Mouse (Mus musculus): ENCODE results near the gene Pgs1. TPM values are rescaled to one million over a fixed set of nuclear protein-coding genes. Genes with fewer than 3 reads are reported as not detected.
A peak's percentile ranks its signal among the peaks of the same experiment; 100 is the strongest.

Pgs1 gene
- polyA plus RNA-seq, 1 experiment from 2014 or later, result 33.7 TPM

DNA sequence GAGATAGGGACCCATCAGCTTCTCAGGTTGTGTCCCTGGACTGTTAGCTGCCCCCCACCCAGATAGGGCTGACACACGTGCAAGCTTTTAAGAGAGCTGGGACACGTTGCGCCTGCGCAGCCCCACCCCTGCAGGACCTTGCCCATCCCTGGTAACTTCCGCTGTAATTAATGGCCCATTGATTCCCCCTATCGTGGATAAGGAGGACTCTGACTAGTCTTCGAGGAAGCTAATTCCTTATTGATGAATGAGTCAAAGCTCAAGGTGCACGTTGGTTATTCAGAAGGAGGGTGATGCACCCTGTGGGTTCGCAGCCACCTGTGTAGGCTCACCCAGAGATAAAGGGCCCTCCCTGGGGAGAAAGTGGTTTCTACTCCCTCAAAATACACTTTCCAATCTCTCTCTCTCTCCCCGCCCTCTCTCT is 39.1 kb upstream of the Pgs1 start:
- Histone ChIP-seq H3K36me3 (replicated peaks; ENCODE audit: control insufficient read depth, insufficient read depth, low read depth, low read length) (no peaks in the 10 kb centered on the region), H3K4me1 (ENCODE audit: control insufficient read depth, insufficient read depth, low read length) (peaks cover 4% of the 10 kb centered on the region; the same call in 1 of the 2 replicates), H3K9ac (replicated peaks; ENCODE audit: low read length) (no peak overlapping the region), H3K9me3 (replicated peaks; ENCODE audit: control insufficient read depth, low read length) (no peaks in the 10 kb centered on the region), H3K4me2 (ENCODE audit: low read depth, low read length) (no peak overlapping the region), H3K27ac (replicated peaks; ENCODE audit: low read depth, low read length) (no peak overlapping the region), H3K4me3 (ENCODE audit: low read depth, low read length) (no peak overlapping the region), H3K27me3 (ENCODE audit: control insufficient read depth, insufficient read depth, low read length) (peaks cover 2% of the 10 kb centered on the region; the same call in 1 of the 2 replicates)
- ATAC-seq (replicated peaks; ENCODE audit: insufficient number of reproducible peaks, low FRiP score, low TSS enrichment, low read depth) (no peak), DNase-seq (ENCODE audit: low spot score) (no peak)
- 77% methylated on average over 10 of the region's 10 CpGs for WGBS

DNA sequence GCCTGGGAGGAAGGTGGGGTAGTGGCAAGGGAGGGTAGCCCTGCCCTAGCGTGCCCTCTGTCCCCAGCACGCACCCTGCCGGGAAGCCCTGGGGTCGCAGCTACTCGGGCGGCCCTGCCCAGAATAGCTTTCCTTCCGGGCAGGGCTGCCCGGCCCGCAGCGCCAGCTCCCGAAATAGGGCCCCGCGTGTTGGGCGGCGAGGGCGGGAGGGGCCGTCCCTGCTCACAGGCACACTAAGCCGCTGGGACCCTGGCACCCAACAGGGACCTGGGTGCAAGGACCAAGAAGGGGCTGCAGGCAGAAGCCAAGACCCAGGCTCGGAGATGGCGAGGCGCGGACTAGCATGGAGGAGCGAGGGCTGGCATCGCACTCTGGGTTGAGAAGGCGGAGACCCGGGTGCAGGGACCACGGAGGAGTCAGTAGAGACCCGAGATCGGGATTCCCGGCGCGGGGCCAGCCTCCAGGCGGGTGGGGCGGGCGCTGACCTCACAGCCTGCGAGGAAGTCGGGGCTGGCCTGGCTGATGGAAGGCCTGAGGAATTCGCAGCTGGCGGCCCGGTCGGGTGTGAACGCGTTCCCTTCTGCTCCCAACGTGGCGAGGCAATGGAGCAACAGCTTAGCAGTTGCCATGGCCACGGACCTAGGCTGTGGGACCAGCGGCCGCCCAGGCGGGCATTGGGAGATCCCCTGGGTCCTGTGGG is 36.5 kb upstream of the Pgs1 start:
- H3K4me1 ChIP-seq (ENCODE audit: control insufficient read depth, insufficient read depth, low read length), result peaks cover 4% of the 10 kb centered on the region; the same call in 1 of the 2 replicates
- H3K27me3 ChIP-seq (ENCODE audit: control insufficient read depth, insufficient read depth, low read length), result peaks cover 2% of the 10 kb centered on the region; the same call in 1 of the 2 replicates
- no peak overlapping the region for H3K27ac ChIP-seq (replicated peaks; ENCODE audit: low read depth, low read length)
- WGBS, result 1% methylated on average over 49 of the region's 49 CpGs
- H3K4me3 ChIP-seq (ENCODE audit: low read depth, low read length), result peak overlapping the region; percentile 31
- peak overlapping the region; percentile 69 for H3K4me2 ChIP-seq (ENCODE audit: low read depth, low read length)
- H3K9me3 ChIP-seq (replicated peaks; ENCODE audit: control insufficient read depth, low read length), result no peaks in the 10 kb centered on the region
- peak; percentile 80 for ATAC-seq (replicated peaks; ENCODE audit: insufficient number of reproducible peaks, low FRiP score, low TSS enrichment, low read depth)
- peak; percentile 77 for DNase-seq (ENCODE audit: low spot score)
- H3K9ac ChIP-seq (replicated peaks; ENCODE audit: low read length), result peak overlapping the region; percentile 66
- H3K36me3 ChIP-seq (replicated peaks; ENCODE audit: control insufficient read depth, insufficient read depth, low read depth, low read length), result no peaks in the 10 kb centered on the region

DNA sequence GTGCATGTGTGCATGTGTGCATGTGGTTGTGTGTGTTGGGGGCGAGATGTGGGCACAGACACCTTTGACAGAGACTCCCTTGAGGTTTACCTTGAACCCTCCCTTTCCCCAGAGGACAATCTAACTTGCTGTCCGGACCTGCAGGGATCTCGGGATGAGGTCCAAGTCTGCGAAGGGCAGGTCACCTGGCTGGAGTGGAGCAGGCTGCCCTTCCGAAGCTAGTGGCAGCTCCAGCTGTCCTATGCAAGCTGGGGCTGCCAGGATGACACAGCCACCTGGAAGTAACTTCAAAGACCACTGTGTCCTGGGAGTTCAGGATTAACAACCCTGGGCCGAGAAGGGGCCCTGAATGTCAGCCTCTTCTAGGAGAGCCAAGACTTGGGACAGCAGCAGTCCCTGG is 34.7 kb upstream of the Pgs1 start:
- no peak overlapping the region for H3K27ac ChIP-seq (replicated peaks; ENCODE audit: low read depth, low read length)
- no peak overlapping the region for H3K9ac ChIP-seq (replicated peaks; ENCODE audit: low read length)
- no peak overlapping the region for H3K4me2 ChIP-seq (ENCODE audit: low read depth, low read length)
- peaks cover 4% of the 10 kb centered on the region; the same call in 1 of the 2 replicates for H3K4me1 ChIP-seq (ENCODE audit: control insufficient read depth, insufficient read depth, low read length)
- DNase-seq (ENCODE audit: low spot score) (no peak), ATAC-seq (replicated peaks; ENCODE audit: insufficient number of reproducible peaks, low FRiP score, low TSS enrichment, low read depth) (no peak)
- no peaks in the 10 kb centered on the region for H3K36me3 ChIP-seq (replicated peaks; ENCODE audit: control insufficient read depth, insufficient read depth, low read depth, low read length)
- 71% methylated on average over 6 of the region's 6 CpGs for WGBS
- no peaks in the 10 kb centered on the region for H3K9me3 ChIP-seq (replicated peaks; ENCODE audit: control insufficient read depth, low read length)
- H3K27me3 ChIP-seq (ENCODE audit: control insufficient read depth, insufficient read depth, low read length), result peaks cover 2% of the 10 kb centered on the region; the same call in 1 of the 2 replicates
- H3K4me3 ChIP-seq (ENCODE audit: low read depth, low read length), result no peak overlapping the region

DNA sequence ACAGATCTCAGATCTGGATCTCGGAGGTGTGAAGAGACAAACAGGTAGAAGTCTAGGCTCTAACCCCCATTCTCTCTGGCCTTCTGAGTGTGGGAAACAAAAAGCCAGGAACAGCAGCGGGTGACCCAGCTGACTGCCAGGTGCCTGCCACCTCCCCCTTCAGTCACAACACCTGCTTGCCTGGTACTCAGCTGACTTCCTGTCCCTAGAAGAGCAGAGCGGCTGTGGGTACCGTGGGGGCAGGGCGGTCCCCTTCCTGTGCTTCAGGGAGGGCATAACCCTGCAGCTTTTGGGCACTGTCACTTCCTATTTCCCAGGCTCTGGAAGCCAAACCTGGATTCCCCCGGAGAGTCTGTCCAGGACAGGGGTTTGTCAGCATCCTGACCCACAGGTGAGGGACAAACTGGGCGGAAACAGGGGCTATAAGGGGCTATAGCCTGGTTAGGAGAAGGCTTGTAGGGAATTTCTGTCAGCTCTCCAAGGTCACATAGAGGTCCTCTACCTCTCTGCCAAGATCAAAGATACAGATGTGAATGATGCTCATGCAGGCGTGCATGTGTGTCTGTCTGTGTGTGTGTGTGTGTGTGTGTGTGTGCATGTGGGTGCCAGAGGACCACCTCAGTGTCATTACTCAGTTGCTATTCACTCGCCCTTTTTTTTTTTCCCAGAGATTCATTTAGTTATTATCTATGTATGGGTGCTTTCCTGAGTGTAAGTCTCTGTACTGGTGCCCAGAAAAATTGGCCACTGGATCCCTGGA is 33.7 kb upstream of the Pgs1 start:
- Histone ChIP-seq H3K27ac (replicated peaks; ENCODE audit: low read depth, low read length) (no peak overlapping the region), H3K36me3 (replicated peaks; ENCODE audit: control insufficient read depth, insufficient read depth, low read depth, low read length) (no peaks in the 10 kb centered on the region), H3K4me3 (ENCODE audit: low read depth, low read length) (no peak overlapping the region), H3K9me3 (replicated peaks; ENCODE audit: control insufficient read depth, low read length) (no peaks in the 10 kb centered on the region), H3K4me1 (ENCODE audit: control insufficient read depth, insufficient read depth, low read length) (peaks cover 4% of the 10 kb centered on the region; the same call in 1 of the 2 replicates), H3K9ac (replicated peaks; ENCODE audit: low read length) (no peak overlapping the region), H3K4me2 (ENCODE audit: low read depth, low read length) (no peak overlapping the region), H3K27me3 (ENCODE audit: control insufficient read depth, insufficient read depth, low read length) (peaks cover 2% of the 10 kb centered on the region; the same call in 1 of the 2 replicates)
- ATAC-seq (replicated peaks; ENCODE audit: insufficient number of reproducible peaks, low FRiP score, low TSS enrichment, low read depth) (no peak), DNase-seq (ENCODE audit: low spot score) (no peak)
- 55% methylated on average over 9 of the region's 9 CpGs for WGBS

DNA sequence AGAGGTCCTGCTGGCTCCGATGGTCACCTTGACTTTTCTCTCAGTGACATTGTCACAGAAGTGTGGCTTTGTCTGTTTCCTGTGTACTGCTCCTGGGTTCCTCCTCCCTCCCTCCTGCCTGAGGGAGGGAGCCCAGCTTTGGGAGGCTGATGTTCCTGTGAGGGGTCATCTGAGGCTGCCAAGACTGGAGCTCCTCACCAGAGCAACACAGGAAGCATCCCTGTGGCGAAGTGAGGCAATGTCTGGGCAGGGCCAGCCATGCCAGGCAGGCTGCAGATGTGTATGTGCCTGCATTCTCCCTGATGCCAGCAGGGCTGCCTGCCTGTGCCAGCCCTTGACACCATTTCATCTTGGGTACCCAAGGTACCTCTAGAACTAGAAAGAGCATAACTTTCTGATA is 32.0 kb upstream of the Pgs1 start:
- WGBS, result 59% methylated on average over 2 of the region's 2 CpGs
- H3K4me2 ChIP-seq (ENCODE audit: low read depth, low read length), result no peak overlapping the region
- H3K36me3 ChIP-seq (replicated peaks; ENCODE audit: control insufficient read depth, insufficient read depth, low read depth, low read length), result no peaks in the 10 kb centered on the region
- DNase-seq (ENCODE audit: low spot score) (no peak), ATAC-seq (replicated peaks; ENCODE audit: insufficient number of reproducible peaks, low FRiP score, low TSS enrichment, low read depth) (no peak)
- H3K9me3 ChIP-seq (replicated peaks; ENCODE audit: control insufficient read depth, low read length), result no peaks in the 10 kb centered on the region
- H3K9ac ChIP-seq (replicated peaks; ENCODE audit: low read length), result no peak overlapping the region
- peaks cover 4% of the 10 kb centered on the region; the same call in 1 of the 2 replicates for H3K4me1 ChIP-seq (ENCODE audit: control insufficient read depth, insufficient read depth, low read length)
- H3K27ac ChIP-seq (replicated peaks; ENCODE audit: low read depth, low read length), result no peak overlapping the region
- H3K27me3 ChIP-seq (ENCODE audit: control insufficient read depth, insufficient read depth, low read length), result peaks cover 2% of the 10 kb centered on the region; the same call in 1 of the 2 replicates
- no peak overlapping the region for H3K4me3 ChIP-seq (ENCODE audit: low read depth, low read length)

DNA sequence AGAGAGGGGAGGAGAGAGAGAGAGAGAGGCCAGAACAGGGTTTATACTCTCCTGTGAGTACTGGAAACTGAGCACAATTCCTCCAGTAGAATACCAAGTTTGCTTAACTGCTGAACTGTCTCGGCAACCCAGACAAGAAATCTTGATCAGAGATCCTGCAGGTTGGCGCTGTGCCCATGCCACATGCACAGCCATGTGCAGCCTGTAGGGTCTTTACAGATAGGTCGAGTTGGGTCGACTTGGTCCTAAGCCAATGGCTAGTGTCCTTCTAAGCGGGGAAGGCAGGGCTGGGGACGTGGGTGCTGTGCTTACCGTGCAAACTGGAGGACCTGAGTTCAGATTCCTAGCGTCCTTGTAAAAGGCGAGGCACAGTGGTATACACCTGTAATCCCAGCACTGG is 31.3 kb upstream of the Pgs1 start:
- no peaks in the 10 kb centered on the region for H3K4me1 ChIP-seq (ENCODE audit: control insufficient read depth, insufficient read depth, low read length)
- no peaks in the 10 kb centered on the region for H3K9me3 ChIP-seq (replicated peaks; ENCODE audit: control insufficient read depth, low read length)
- H3K4me3 ChIP-seq (ENCODE audit: low read depth, low read length), result no peak overlapping the region
- DNase-seq (ENCODE audit: low spot score) (no peak), ATAC-seq (replicated peaks; ENCODE audit: insufficient number of reproducible peaks, low FRiP score, low TSS enrichment, low read depth) (no peak)
- no peaks in the 10 kb centered on the region for H3K36me3 ChIP-seq (replicated peaks; ENCODE audit: control insufficient read depth, insufficient read depth, low read depth, low read length)
- H3K27ac ChIP-seq (replicated peaks; ENCODE audit: low read depth, low read length), result no peak overlapping the region
- no peak overlapping the region for H3K4me2 ChIP-seq (ENCODE audit: low read depth, low read length)
- H3K9ac ChIP-seq (replicated peaks; ENCODE audit: low read length), result no peak overlapping the region
- WGBS, result 84% methylated on average over 9 of the region's 9 CpGs
- no peaks in the 10 kb centered on the region for H3K27me3 ChIP-seq (ENCODE audit: control insufficient read depth, insufficient read depth, low read length)

DNA sequence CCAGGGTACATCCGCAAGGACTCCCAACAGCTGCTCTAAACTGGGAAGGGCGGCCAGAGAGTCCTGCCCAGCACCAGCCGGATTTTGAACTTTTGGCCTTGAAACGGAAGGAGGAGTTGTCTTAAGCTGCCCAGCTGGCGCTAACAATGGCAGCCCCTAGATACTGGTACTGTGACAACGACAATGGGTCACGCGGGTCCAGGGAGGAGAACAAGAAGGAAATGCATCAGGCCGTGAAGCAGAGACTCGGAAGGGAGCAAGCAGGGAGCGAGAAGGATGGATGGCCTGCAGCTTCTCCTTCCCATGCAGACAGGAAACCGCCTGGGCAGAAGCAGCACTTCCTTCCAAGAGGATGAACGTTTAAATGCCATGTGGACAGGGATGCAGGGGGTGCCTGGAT is 30.5 kb upstream of the Pgs1 start:
- Histone ChIP-seq H3K4me1 (ENCODE audit: control insufficient read depth, insufficient read depth, low read length) (no peaks in the 10 kb centered on the region), H3K36me3 (replicated peaks; ENCODE audit: control insufficient read depth, insufficient read depth, low read depth, low read length) (no peaks in the 10 kb centered on the region), H3K9me3 (replicated peaks; ENCODE audit: control insufficient read depth, low read length) (no peaks in the 10 kb centered on the region), H3K4me3 (ENCODE audit: low read depth, low read length) (no peak overlapping the region), H3K9ac (replicated peaks; ENCODE audit: low read length) (no peak overlapping the region), H3K27me3 (ENCODE audit: control insufficient read depth, insufficient read depth, low read length) (no peaks in the 10 kb centered on the region), H3K27ac (replicated peaks; ENCODE audit: low read depth, low read length) (no peak overlapping the region), H3K4me2 (ENCODE audit: low read depth, low read length) (no peak overlapping the region)
- ATAC-seq (replicated peaks; ENCODE audit: insufficient number of reproducible peaks, low FRiP score, low TSS enrichment, low read depth) (no peak), DNase-seq (ENCODE audit: low spot score) (no peak)
- 60% methylated on average over 13 of the region's 13 CpGs for WGBS

DNA sequence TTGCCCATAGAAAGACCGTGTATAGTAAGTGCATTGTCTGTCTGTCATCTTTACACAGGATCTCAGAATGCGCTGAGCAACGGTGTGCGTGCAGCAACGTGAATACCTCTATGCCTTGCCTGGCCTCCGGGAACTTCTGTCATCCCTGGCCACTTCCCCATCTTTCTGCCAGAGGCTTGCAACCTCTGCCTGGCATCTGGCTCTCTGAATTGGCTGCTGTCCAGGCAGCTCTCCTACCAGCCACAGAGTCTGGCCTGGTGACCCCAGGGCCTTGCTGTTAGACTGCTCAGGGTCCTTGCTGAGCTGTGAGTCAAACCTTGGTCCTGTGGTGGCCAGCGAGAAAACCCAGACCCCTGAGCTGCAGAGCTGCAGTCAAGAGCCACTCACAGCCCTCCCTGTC is 27.9 kb upstream of the Pgs1 start:
- no peak for ATAC-seq (replicated peaks; ENCODE audit: insufficient number of reproducible peaks, low FRiP score, low TSS enrichment, low read depth)
- peaks cover 8% of the 10 kb centered on the region; the same call in 1 of the 2 replicates for H3K4me1 ChIP-seq (ENCODE audit: control insufficient read depth, insufficient read depth, low read length)
- 79% methylated on average over 7 of the region's 7 CpGs for WGBS

More for the DNA sequence above, 27.9 kb upstream of the Pgs1 start:
- Histone ChIP-seq H3K4me2 (ENCODE audit: low read depth, low read length) (no peak overlapping the region), H3K27me3 (ENCODE audit: control insufficient read depth, insufficient read depth, low read length) (no peaks in the 10 kb centered on the region), H3K9me3 (replicated peaks; ENCODE audit: control insufficient read depth, low read length) (no peaks in the 10 kb centered on the region), H3K36me3 (replicated peaks; ENCODE audit: control insufficient read depth, insufficient read depth, low read depth, low read length) (no peaks in the 10 kb centered on the region), H3K9ac (replicated peaks; ENCODE audit: low read length) (peak overlapping the region; percentile 13; the same call in 1 of the 2 replicates), H3K27ac (replicated peaks; ENCODE audit: low read depth, low read length) (no peak overlapping the region), H3K4me3 (ENCODE audit: low read depth, low read length) (no peak overlapping the region)
- DNase-seq (ENCODE audit: low spot score), result no peak
